Mouse (Mus musculus) activated CD4-positive, CD25-positive, alpha-beta regulatory T cell, adult 4 months (primary cell): ENCODE measurements around the gene Gsta2. TPM values are rescaled to one million over a fixed set of nuclear protein-coding genes. Genes with fewer than 3 reads are reported as not detected.
"Not testable (repeated sequence)": the region's sequence is repeated elsewhere in the genome, so short reads cannot be mapped to it uniquely, and the experiment has no call there.

Experiments
- ATAC-seq: one replicate; pipeline ENCODE4 v1.8.0; 2017
- polyA plus RNA-seq, 2 experiments: library from polyadenylated mRNA; unstranded; fragments of 100-300 nt; shearing (Covaris generic); gene quantifications; one replicate each; pipeline ENCODE4 v1.2.1; 2017

The Gsta2 gene
- polyA plus RNA-seq, 2 experiments from 2014 or later: not detected

GRCm38 (mm10) chr9:78298232-78298631, 57.4 kb downstream of the Gsta2 start:
- ATAC-seq: no peak

- ATAC-seq: peak; percentile 43
Measured at GRCm38 (mm10) chr9:78296089-78296488, 59.5 kb downstream of the Gsta2 start.

DNA sequence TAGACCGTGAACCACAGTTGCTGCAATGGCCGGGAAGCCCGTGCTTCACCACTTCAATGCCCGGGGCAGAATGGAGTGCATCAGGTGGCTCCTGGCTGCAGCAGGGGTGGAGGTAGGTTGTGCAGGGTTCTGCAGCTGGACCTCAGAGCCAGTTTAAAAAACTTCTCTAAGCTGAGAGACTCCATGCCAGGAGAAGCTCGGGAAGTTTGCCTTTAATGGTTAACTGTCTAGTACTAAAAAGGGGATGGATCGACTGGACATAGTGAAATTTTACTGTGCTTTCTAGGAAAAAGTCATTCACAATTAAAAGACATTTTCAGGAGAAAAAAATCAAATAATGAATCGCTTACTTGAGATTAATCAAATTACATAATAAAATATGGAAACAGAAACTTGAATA, 60.8 kb downstream of the Gsta2 start:
- ATAC-seq: not testable (repeated sequence)

GRCm38 (mm10) chr9:78293683-78294082, 61.9 kb downstream of the Gsta2 start:
- not testable (repeated sequence) for ATAC-seq

DNA sequence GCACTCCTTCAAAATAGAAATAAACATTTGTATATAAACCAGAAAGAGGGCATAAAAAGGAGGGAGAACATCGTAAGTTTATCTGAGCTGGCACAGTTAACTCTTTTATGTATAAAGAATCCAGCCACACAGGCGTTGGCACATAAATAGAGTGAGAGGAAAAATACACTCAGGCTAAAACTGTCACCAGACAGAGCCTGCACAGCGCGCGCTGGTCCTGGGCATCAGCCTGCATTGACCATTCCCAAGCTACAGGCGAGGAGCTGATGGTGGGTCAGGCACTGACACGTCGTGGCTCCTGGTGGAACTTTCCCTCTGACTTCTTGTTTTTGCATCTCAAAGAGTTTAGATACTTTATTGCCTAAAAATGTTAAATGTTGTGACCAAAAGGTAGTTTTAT, 63.1 kb downstream of the Gsta2 start:
- not testable (repeated sequence) for ATAC-seq

DNA sequence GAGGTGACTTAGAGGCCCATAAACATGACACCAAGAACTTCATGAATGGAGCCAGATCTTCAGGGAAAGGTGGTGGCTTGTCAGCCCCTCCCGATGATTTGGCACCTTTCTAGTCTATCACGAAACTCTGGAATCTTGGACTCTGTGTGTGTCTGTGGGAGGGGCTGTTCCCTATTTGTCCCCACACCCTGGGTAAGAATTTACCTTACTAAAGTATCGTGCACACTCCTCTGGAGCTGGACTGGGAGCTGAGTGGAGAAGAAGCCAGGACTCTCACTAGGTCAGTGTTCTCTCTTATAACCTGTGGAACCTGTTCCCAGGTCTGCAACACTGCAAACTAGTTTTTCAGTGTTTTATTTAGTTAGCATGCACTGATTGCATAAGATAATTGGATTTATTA, 65.9 kb downstream of the Gsta2 start, which contains the start of gene Gm10639:
Gene Gm10639 (plus strand): TSS at position 201 of the 400 bp plus-strand sequence.
- not testable (repeated sequence) for ATAC-seq

GRCm38 (mm10) chr9:78289063-78289462, 66.5 kb downstream of the Gsta2 start:
- ATAC-seq: not testable (repeated sequence)

DNA sequence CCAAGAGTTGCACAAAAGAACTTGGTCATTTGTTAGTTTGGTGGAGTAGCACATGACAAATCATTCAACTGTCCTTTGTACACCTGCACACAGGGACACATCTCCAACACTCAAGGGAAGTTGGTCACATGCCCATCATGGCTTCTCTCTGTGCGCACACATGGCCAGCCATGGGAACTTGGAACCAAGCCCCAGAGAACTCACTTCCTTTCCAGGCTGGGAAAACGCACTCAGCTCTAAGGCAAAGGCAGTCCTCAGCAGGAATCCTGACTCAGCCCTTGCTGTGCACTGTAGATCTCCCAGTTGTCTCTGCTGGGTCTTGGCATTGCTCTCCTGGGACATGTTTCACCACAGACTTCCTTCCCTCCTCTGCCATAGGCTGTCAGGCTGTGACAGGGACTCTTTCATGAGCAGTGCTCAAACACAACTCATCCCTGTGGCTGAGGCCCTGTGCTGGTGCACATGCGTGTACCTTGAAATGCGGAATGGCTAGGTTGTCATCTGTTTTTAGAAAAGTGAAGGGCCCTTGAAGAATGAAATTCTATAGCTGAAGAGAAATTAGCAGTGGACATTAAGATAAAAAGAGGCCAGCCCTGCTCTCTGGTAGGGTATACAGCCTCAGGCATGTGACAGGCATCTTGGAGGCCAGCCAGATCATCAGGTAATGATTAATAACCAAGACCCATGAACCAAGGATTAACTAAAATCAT, 73.4 kb downstream of the Gsta2 start:
- not testable (repeated sequence) for ATAC-seq

Other genes with a start within 250 kb of the Gsta2 start
- gene Fbxo9, start 246.7 kb downstream of the Gsta2 start, polyA plus RNA-seq: 10 to 100 TPM; 18.0 to 20.3 TPM
- gene Ick, start 246.6 kb downstream of the Gsta2 start, polyA plus RNA-seq: 1 to 10 TPM; 8.1 to 9.5 TPM
- gene Gsta4, start 173.0 kb downstream of the Gsta2 start, polyA plus RNA-seq: 10 to 100 TPM; 22.3 to 23.5 TPM
- not detected for gene Gsta1, start 125.1 kb downstream of the Gsta2 start, polyA plus RNA-seq
- not detected for gene Gm3776, start 98.7 kb downstream of the Gsta2 start, polyA plus RNA-seq
- gene Gm10639, start 65.9 kb downstream of the Gsta2 start, polyA plus RNA-seq: not detected
- not detected for gene Omt2a, start 41.0 kb downstream of the Gsta2 start, polyA plus RNA-seq
- gene Omt2b, start 28.2 kb downstream of the Gsta2 start, polyA plus RNA-seq: not detected
- not detected for gene Dppa5a, start 12.4 kb upstream of the Gsta2 start, polyA plus RNA-seq
- gene Ooep, start 22.9 kb upstream of the Gsta2 start, polyA plus RNA-seq: under 1 TPM in 1 of 2 experiments, not detected in 1; 0.16 TPM
- 1 to 10 TPM; 2.7 to 3.1 TPM for gene Ddx43, start 40.0 kb upstream of the Gsta2 start, polyA plus RNA-seq
- 1 to 10 TPM; 2.6 to 3.4 TPM for gene Cgas, start 87.4 kb upstream of the Gsta2 start, polyA plus RNA-seq
- 10 to 100 TPM; 11.6 to 14.8 TPM for gene Mto1, start 92.4 kb upstream of the Gsta2 start, polyA plus RNA-seq
- not detected for gene Gm17324, start 93.0 kb upstream of the Gsta2 start, polyA plus RNA-seq
- over 10,000 TPM; 10,605 to 11,851 TPM for gene Eef1a1, start 133.4 kb upstream of the Gsta2 start, polyA plus RNA-seq
- 10 to 100 TPM in 1 of 2 experiments, 1 to 10 TPM in 1; 9.3 to 11.3 TPM for gene Slc17a5, start 232.3 kb upstream of the Gsta2 start, polyA plus RNA-seq